Mouse (Mus musculus): Measurements from ENCODE around the gene Fez1.

The Fez1 gene

GRCm38 (mm10) chr9:36895009-36895693 is 73.5 kb downstream of the Fez1 start:
- DNase-seq (ENCODE audit: low spot score) = peak; percentile 60

- DNase-seq (ENCODE audit: low spot score) = peak; percentile 7
These were observed 76.9 kb downstream of the Fez1 start for GRCm38 (mm10) chr9:36898560-36898959.

- DNase-seq (ENCODE audit: low spot score) = no peak
These were observed 78.8 kb downstream of the Fez1 start for GRCm38 (mm10) chr9:36900464-36900863.

- DNase-seq (ENCODE audit: low spot score) = no peak
These were observed 83.8 kb downstream of the Fez1 start for GRCm38 (mm10) chr9:36905452-36905851.

GRCm38 (mm10) chr9:36916362-36916761 is 94.7 kb downstream of the Fez1 start:
- DNase-seq (ENCODE audit: low spot score) = peak; percentile 77

GRCm38 (mm10) chr9:36916915-36917314 is 95.3 kb downstream of the Fez1 start:
- DNase-seq (ENCODE audit: low spot score) = peak; percentile 58

- DNase-seq (ENCODE audit: low spot score) = no peak
These were observed 96.9 kb downstream of the Fez1 start for GRCm38 (mm10) chr9:36918582-36918981.

GRCm38 (mm10) chr9:36919472-36919871 is 97.8 kb downstream of the Fez1 start:
- DNase-seq (ENCODE audit: low spot score) = no peak

GRCm38 (mm10) chr9:36921718-36922415 is 100.2 kb downstream of the Fez1 start:
- DNase-seq (ENCODE audit: low spot score) = no peak

GRCm38 (mm10) chr9:36923753-36924152 is 102.1 kb downstream of the Fez1 start:
- DNase-seq (ENCODE audit: low spot score) = no peak
